ENCODE assay signal across 25 mouse cellular contexts in the genomic region with DNA sequence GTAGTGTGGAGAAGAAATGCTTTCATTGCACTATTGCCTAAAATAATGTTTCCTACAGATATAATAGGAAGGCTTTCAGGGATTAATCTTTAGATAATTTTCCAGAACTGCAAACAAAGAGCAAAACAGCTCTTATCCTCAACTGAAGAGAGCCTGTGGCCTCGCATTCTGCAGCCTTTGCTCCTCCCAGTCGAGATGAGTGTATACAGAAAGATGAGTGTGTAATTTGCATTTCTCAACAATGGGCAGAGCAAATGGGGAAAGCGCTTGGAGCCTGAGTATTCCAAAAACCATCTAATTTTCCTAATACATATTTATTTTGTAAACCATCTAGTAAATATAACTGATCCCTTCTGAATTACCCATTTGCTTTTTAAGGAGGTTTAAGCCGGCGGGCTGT. TPM values are rescaled to one million over a fixed set of nuclear protein-coding genes. Genes with fewer than 3 reads are reported as not detected.
DNase-seq lines count a peak whose midpoint lies in the region; ATAC-seq and TF ChIP-seq lines count a peak whose summit lies in the region.
"Had no signal": no experiment of that assay in that cellular context is flagged by ENCODE, and none has a peak within 500 bp of the region (broad histone marks: within the 10 kb centered on the region; RNA-seq: fewer than 3 reads in every experiment).

No protein-coding gene starts in this region.

- no peak overlapping the region for H3K27ac ChIP-seq in forebrain, embryonic 13.5 days
- H3K27ac ChIP-seq in forebrain, postnatal 0 days (ENCODE audit: low read depth, low read length) = no peak overlapping the region
- H3K27ac ChIP-seq in hindbrain, embryonic 14.5 days = 0 out of 2 replicates have a peak overlapping the region, but pooled peaks have one; percentile 29
- H3K27ac ChIP-seq in hindbrain, embryonic 13.5 days = no peak overlapping the region
- peak overlapping the region; percentile 63; the same call in 1 of the 2 replicates for H3K27ac ChIP-seq in midbrain, embryonic 14.5 days (replicated peaks; ENCODE audit: low read depth, low read length)
- no peak overlapping the region for H3K27ac ChIP-seq in midbrain, embryonic 10.5 days (replicated peaks)
- H3K27ac ChIP-seq: embryonic facial prominence, embryonic 12.5 days; embryonic facial prominence, embryonic 15.5 days; heart, embryonic 15.5 days; hindbrain, embryonic 10.5 days; hindbrain, embryonic 15.5 days had no signal

- no peaks in the 10 kb centered on the region for H3K36me3 ChIP-seq in forebrain, embryonic 13.5 days (ENCODE audit: poor library complexity, severe bottlenecking)
- no peaks in the 10 kb centered on the region for H3K36me3 ChIP-seq in forebrain, postnatal 0 days (ENCODE audit: insufficient read depth)
- H3K36me3 ChIP-seq in hindbrain, embryonic 14.5 days (replicated peaks; ENCODE audit: control insufficient read depth, insufficient read depth) = no peaks in the 10 kb centered on the region
- H3K36me3 ChIP-seq in hindbrain, embryonic 13.5 days = no peaks in the 10 kb centered on the region
- no peaks in the 10 kb centered on the region for H3K36me3 ChIP-seq in midbrain, embryonic 14.5 days (ENCODE audit: control insufficient read depth, insufficient read depth, low read length)
- no peaks in the 10 kb centered on the region for H3K36me3 ChIP-seq in midbrain, embryonic 10.5 days
- H3K36me3 ChIP-seq: embryonic facial prominence, embryonic 12.5 days; embryonic facial prominence, embryonic 15.5 days; G1E; heart, embryonic 12.5 days; heart, embryonic 15.5 days; hindbrain, embryonic 10.5 days; hindbrain, embryonic 15.5 days had no signal

- H3K4me2 ChIP-seq in forebrain, embryonic 13.5 days = no peak overlapping the region
- no peak overlapping the region for H3K4me2 ChIP-seq in forebrain, postnatal 0 days (ENCODE audit: low read depth)
- no peak overlapping the region for H3K4me2 ChIP-seq in hindbrain, embryonic 14.5 days (replicated peaks)
- no peak overlapping the region for H3K4me2 ChIP-seq in hindbrain, embryonic 13.5 days
- no peak overlapping the region for H3K4me2 ChIP-seq in midbrain, embryonic 14.5 days (ENCODE audit: low read length)
- H3K4me2 ChIP-seq: embryonic facial prominence, embryonic 12.5 days; embryonic facial prominence, embryonic 15.5 days; heart, embryonic 12.5 days; heart, embryonic 15.5 days; hindbrain, embryonic 15.5 days had no signal

- peak; percentile 69; the same call in 1 of the 2 replicates for ATAC-seq in forebrain, embryonic 13.5 days
- no peak for ATAC-seq in forebrain, postnatal 0 days
- ATAC-seq in hindbrain, embryonic 14.5 days (ENCODE audit: low FRiP score) = no peak
- no peak for ATAC-seq in hindbrain, embryonic 13.5 days (ENCODE audit: low FRiP score)
- no peak for ATAC-seq in midbrain, embryonic 14.5 days (ENCODE audit: low FRiP score, low TSS enrichment)
- ATAC-seq: intestine, postnatal 0 days; Patski had no signal

- DNase-seq in forebrain, postnatal 0 days = no peak
- DNase-seq in hindbrain, embryonic 14.5 days (ENCODE audit: low spot score) = no peak
- DNase-seq in midbrain, embryonic 14.5 days = no peak
- no peak for DNase-seq in midbrain, embryonic 10.5 days (ENCODE audit: low spot score)
- no peak for DNase-seq in layer of hippocampus, postnatal 36 days
- DNase-seq: adrenal gland, postnatal 10 days; adrenal gland, postnatal 36 days; B cell, adult 2 months; gastrocnemius, postnatal 10 days; gastrocnemius, postnatal 36 days; heart, postnatal 10 days; heart, postnatal 36 days had no signal

- H3K4me1 ChIP-seq in forebrain, embryonic 13.5 days = peaks cover 27% of the 10 kb centered on the region
- no peaks in the 10 kb centered on the region for H3K4me1 ChIP-seq in forebrain, postnatal 0 days (ENCODE audit: insufficient read depth)
- no peaks in the 10 kb centered on the region for H3K4me1 ChIP-seq in hindbrain, embryonic 14.5 days (replicated peaks; ENCODE audit: control insufficient read depth, insufficient read depth, low read length)
- H3K4me1 ChIP-seq in hindbrain, embryonic 13.5 days (replicated peaks) = peaks cover 11% of the 10 kb centered on the region
- H3K4me1 ChIP-seq in midbrain, embryonic 14.5 days (ENCODE audit: control insufficient read depth, insufficient read depth, low read length) = peaks cover 11% of the 10 kb centered on the region; the same call in 1 of the 2 replicates
- H3K4me1 ChIP-seq in midbrain, embryonic 10.5 days = no peaks in the 10 kb centered on the region
- H3K4me1 ChIP-seq: embryonic facial prominence, embryonic 12.5 days; embryonic facial prominence, embryonic 15.5 days; hindbrain, embryonic 10.5 days had no signal

- no peaks in the 10 kb centered on the region for H3K27me3 ChIP-seq in forebrain, embryonic 13.5 days
- H3K27me3 ChIP-seq in forebrain, postnatal 0 days (ENCODE audit: insufficient read depth, low read length) = no peaks in the 10 kb centered on the region
- no peaks in the 10 kb centered on the region for H3K27me3 ChIP-seq in hindbrain, embryonic 14.5 days (ENCODE audit: control insufficient read depth, insufficient read depth, low read length)
- no peaks in the 10 kb centered on the region for H3K27me3 ChIP-seq in hindbrain, embryonic 13.5 days
- no peaks in the 10 kb centered on the region for H3K27me3 ChIP-seq in midbrain, embryonic 14.5 days (ENCODE audit: control insufficient read depth, insufficient read depth, low read length)
- no peaks in the 10 kb centered on the region for H3K27me3 ChIP-seq in midbrain, embryonic 10.5 days (ENCODE audit: low read depth, poor library complexity, severe bottlenecking)
- H3K27me3 ChIP-seq: CH12.LX; embryonic facial prominence, embryonic 12.5 days; embryonic facial prominence, embryonic 15.5 days; heart, embryonic 12.5 days; heart, embryonic 15.5 days; hindbrain, embryonic 15.5 days; Patski had no signal

- H3K4me3 ChIP-seq in forebrain, embryonic 13.5 days = no peak overlapping the region
- H3K4me3 ChIP-seq in forebrain, postnatal 0 days (ENCODE audit: low read depth, low read length) = no peak overlapping the region
- H3K4me3 ChIP-seq in hindbrain, embryonic 14.5 days (replicated peaks; ENCODE audit: low read length) = no peak overlapping the region
- H3K4me3 ChIP-seq in hindbrain, embryonic 13.5 days = no peak overlapping the region
- H3K4me3 ChIP-seq in midbrain, embryonic 14.5 days (replicated peaks; ENCODE audit: low read depth, low read length) = no peak overlapping the region
- no peak overlapping the region for H3K4me3 ChIP-seq in midbrain, embryonic 10.5 days
- H3K4me3 ChIP-seq: embryonic facial prominence, embryonic 12.5 days; embryonic facial prominence, embryonic 15.5 days; heart, embryonic 12.5 days; heart, embryonic 15.5 days; hindbrain, embryonic 10.5 days; hindbrain, embryonic 15.5 days had no signal

- no peaks in the 10 kb centered on the region for H3K9me3 ChIP-seq in forebrain, embryonic 13.5 days (replicated peaks)
- H3K9me3 ChIP-seq in forebrain, postnatal 0 days (ENCODE audit: low read length) = no peaks in the 10 kb centered on the region
- no peaks in the 10 kb centered on the region for H3K9me3 ChIP-seq in hindbrain, embryonic 14.5 days (ENCODE audit: control insufficient read depth, low read length)
- H3K9me3 ChIP-seq in hindbrain, embryonic 13.5 days = no peaks in the 10 kb centered on the region
- H3K9me3 ChIP-seq in midbrain, embryonic 14.5 days (ENCODE audit: control insufficient read depth, low read length) = no peaks in the 10 kb centered on the region
- no peaks in the 10 kb centered on the region for H3K9me3 ChIP-seq in midbrain, embryonic 10.5 days (replicated peaks)
- H3K9me3 ChIP-seq: embryonic facial prominence, embryonic 12.5 days; embryonic facial prominence, embryonic 15.5 days; G1E; heart, embryonic 15.5 days; hindbrain, embryonic 10.5 days; hindbrain, embryonic 15.5 days had no signal

- WGBS in forebrain, embryonic 13.5 days = 48% methylated on average over 5 of the region's 5 CpGs
- 51% methylated on average over 5 of the region's 5 CpGs for WGBS in forebrain, postnatal 0 days
- WGBS in hindbrain, embryonic 14.5 days = 49% methylated on average over 5 of the region's 5 CpGs
- 55% methylated on average over 5 of the region's 5 CpGs for WGBS in hindbrain, embryonic 13.5 days
- WGBS in midbrain, embryonic 14.5 days = 43% methylated on average over 5 of the region's 5 CpGs
- 79% methylated on average over 5 of the region's 5 CpGs for WGBS in midbrain, embryonic 10.5 days

- no peak overlapping the region for H3K9ac ChIP-seq in forebrain, embryonic 13.5 days
- H3K9ac ChIP-seq in forebrain, postnatal 0 days = no peak overlapping the region
- no peak overlapping the region for H3K9ac ChIP-seq in hindbrain, embryonic 14.5 days
- H3K9ac ChIP-seq in hindbrain, embryonic 13.5 days = no peak overlapping the region
- H3K9ac ChIP-seq in midbrain, embryonic 14.5 days (replicated peaks; ENCODE audit: low read length) = no peak overlapping the region
- H3K9ac ChIP-seq: embryonic facial prominence, embryonic 12.5 days; embryonic facial prominence, embryonic 15.5 days; heart, embryonic 12.5 days; heart, embryonic 15.5 days; hindbrain, embryonic 15.5 days had no signal

- no peak for TF ChIP-seq CTCF in forebrain, postnatal 0 days (IDR thresholded peaks at IDR 0.05; ENCODE audit: low read depth)

RNA-seq across cellular contexts. Expression of gene St8sia1, which starts 38.3 kb away (rescaled TPM):
- polyA plus RNA-seq in forebrain, embryonic 13.5 days (2015; fragmentation: Nextera tagmentation; extraction: Ambion mirVana) = 4.2 and 4.8 TPM in 2 replicates
- 10.8 and 15.5 TPM in 2 replicates for total RNA-seq in forebrain, postnatal 0 days (2014; rRNA removed)
- 2.3 and 3.5 TPM in 2 replicates for polyA plus RNA-seq in forebrain, postnatal 0 days (2015; fragmentation: Nextera tagmentation; extraction: Ambion mirVana)
- 6.1 and 7.1 TPM in 2 replicates for polyA plus RNA-seq in hindbrain, embryonic 14.5 days (2014; fragmentation: Nextera tagmentation; extraction: Ambion mirVana)
- polyA plus RNA-seq in hindbrain, embryonic 13.5 days (2015; fragmentation: Nextera tagmentation; extraction: Ambion mirVana) = 7.6 and 7.7 TPM in 2 replicates
- 7.5 and 8.4 TPM in 2 replicates for polyA plus RNA-seq in midbrain, embryonic 14.5 days (2014; fragmentation: Nextera tagmentation; extraction: Ambion mirVana)
- polyA plus RNA-seq in midbrain, embryonic 10.5 days (2016; fragmentation: Nextera tagmentation; extraction: Ambion mirVana) = 3.2 and 3.9 TPM in 2 replicates
- 10 to 100 TPM; 34.6 to 34.9 TPM for total RNA-seq in layer of hippocampus, postnatal 36 days (2021)
- total RNA-seq: granulocyte monocyte progenitor cell, adult 5-6 weeks had no signal
- polyA plus RNA-seq: G1E had no signal

Comparison
In these comparisons a context has a peak if more than half of its experiments do, and no peak if none do; other contexts are left out.
1. H3K27ac ChIP-seq: peak in hindbrain, embryonic 14.5 days (single experiment) and midbrain, embryonic 14.5 days (single experiment); none in forebrain, embryonic 13.5 days (single experiment), forebrain, postnatal 0 days (single experiment), hindbrain, embryonic 13.5 days (single experiment) and midbrain, embryonic 10.5 days (single experiment).